Mouse (Mus musculus) midbrain, embryonic 14.5 days (tissue): Measurements from ENCODE around the gene Samd8. TPM values are rescaled to one million over a fixed set of nuclear protein-coding genes. Genes with fewer than 3 reads are reported as not detected.

Source experiments
- ATAC-seq: fragments of 200-750 bp; cut with Nextera tagmentation; 2 replicates; pipeline ENCODE4 v1.8.0; 2017; ENCODE audit warnings: moderate number of reproducible peaks, moderate library complexity; ENCODE audit not compliant: low FRiP score, low TSS enrichment
- DNase-seq: peaks from one replicate; pipeline ENCODE4 v3.0.0-alpha.2; 2015
- H3K27ac ChIP-seq: fragments of 300-500 bp; sonication (generic); replicated peaks from 2 replicates; pipeline ENCODE4 v1.5.1; 2014; ENCODE audit warnings: mild to moderate bottlenecking, low read depth, low read length, moderate library complexity
- H3K27me3 ChIP-seq: fragments of 300-500 bp; sonication (generic); 2 replicates; pipeline ENCODE4 v1.6.1; 2014; ENCODE audit warnings: low read length, control low read depth, mixed read lengths; ENCODE audit not compliant: control insufficient read depth, insufficient read depth
- H3K36me3 ChIP-seq: fragments of 300-500 bp; sonication (generic); 2 replicates; pipeline ENCODE4 v1.6.1; 2014; ENCODE audit warnings: low read length, control low read depth; ENCODE audit not compliant: control insufficient read depth, insufficient read depth
- H3K4me1 ChIP-seq: fragments of 300-500 bp; sonication (generic); 2 replicates; pipeline ENCODE4 v1.6.1; 2014; ENCODE audit warnings: mild to moderate bottlenecking, antibody characterized with exemption, low read length, control low read depth; ENCODE audit not compliant: control insufficient read depth, insufficient read depth
- H3K4me2 ChIP-seq: fragments of 300-500 bp; sonication (generic); 2 replicates; pipeline ENCODE4 v1.6.1; 2014; ENCODE audit warnings: mild to moderate bottlenecking, low read length, moderate library complexity
- H3K4me3 ChIP-seq: fragments of 300-500 bp; sonication (generic); replicated peaks from 2 replicates; pipeline ENCODE4 v1.5.1; 2014; ENCODE audit warnings: low read depth, low read length
- H3K9ac ChIP-seq: fragments of 300-500 bp; sonication (generic); replicated peaks from 2 replicates; pipeline ENCODE4 v1.6.1; 2014; ENCODE audit warnings: mild to moderate bottlenecking, low read length, moderate library complexity
- H3K9me3 ChIP-seq: fragments of 300-500 bp; sonication (generic); 2 replicates; pipeline ENCODE4 v1.6.1; 2016; ENCODE audit warnings: low read length, control low read depth, mixed read lengths; ENCODE audit not compliant: control insufficient read depth
- WGBS: fragments of 180-500 bp; shearing (Covaris S2); extraction: QIAGEN DNeasy Blood & Tissue Kit; methylation state at CpG from one replicate; pipeline ENCODE4 v1.1.7; 2014; 5-methylcytosine and 5-hydroxymethylcytosine counted together
- polyA plus RNA-seq: library from polyadenylated mRNA; unstranded; fragments of >200 nt; fragmentation: Nextera tagmentation; extraction: Ambion mirVana; gene quantifications from 2 replicates; pipeline ENCODE4 v1.2.1, GENCODE M21; 2014

Samd8 gene
- polyA plus RNA-seq, 1 experiment from 2014 or later: 23.4 TPM

- H3K27me3 ChIP-seq: no peaks in the 10 kb centered on the region
- H3K27ac ChIP-seq: no peak overlapping the region
- DNase-seq (no peak), ATAC-seq (no peak)
- H3K36me3 ChIP-seq: 0 out of 2 replicates have a peak, but pooled peaks cover 9% of the 10 kb centered on the region
- H3K4me3 ChIP-seq: no peak overlapping the region
- H3K9me3 ChIP-seq: no peaks in the 10 kb centered on the region
- H3K9ac ChIP-seq: no peak overlapping the region
- H3K4me1 ChIP-seq: no peaks in the 10 kb centered on the region
- H3K4me2 ChIP-seq: no peak overlapping the region
- 100% methylated on average over 4 of the region's 4 CpGs for WGBS
These were observed 50.3 kb downstream of the Samd8 start for GRCm38 (mm10) chr14:21800641-21801040.

- WGBS: 79% methylated on average over 7 of the region's 7 CpGs
- no peak for DNase-seq
- Histone ChIP-seq H3K27me3 (no peaks in the 10 kb centered on the region), H3K4me3 (no peak overlapping the region), H3K36me3 (0 out of 2 replicates have a peak, but pooled peaks cover 9% of the 10 kb centered on the region), H3K4me2 (no peak overlapping the region), H3K27ac (no peak overlapping the region), H3K4me1 (no peaks in the 10 kb centered on the region), H3K9ac (no peak overlapping the region), H3K9me3 (no peaks in the 10 kb centered on the region)
- ATAC-seq: no peak
These were observed 51.3 kb downstream of the Samd8 start for GRCm38 (mm10) chr14:21801624-21802023.

- Histone ChIP-seq H3K4me1 (no peaks in the 10 kb centered on the region), H3K4me2 (no peak overlapping the region), H3K9me3 (no peaks in the 10 kb centered on the region), H3K9ac (no peak overlapping the region), H3K27ac (no peak overlapping the region), H3K36me3 (0 out of 2 replicates have a peak, but pooled peaks cover 9% of the 10 kb centered on the region), H3K4me3 (no peak overlapping the region), H3K27me3 (no peaks in the 10 kb centered on the region)
- 96% methylated on average over 6 of the region's 6 CpGs for WGBS
- DNase-seq: no peak
- no peak for ATAC-seq
These were observed 52.3 kb downstream of the Samd8 start for GRCm38 (mm10) chr14:21802543-21803206.

- Histone ChIP-seq H3K9me3 (no peaks in the 10 kb centered on the region), H3K4me2 (no peak overlapping the region), H3K27me3 (no peaks in the 10 kb centered on the region), H3K27ac (no peak overlapping the region), H3K36me3 (no peaks in the 10 kb centered on the region), H3K9ac (no peak overlapping the region), H3K4me1 (no peaks in the 10 kb centered on the region), H3K4me3 (no peak overlapping the region)
- ATAC-seq (no peak), DNase-seq (no peak)
- WGBS: 90% methylated on average over 2 of the region's 2 CpGs
These were observed 55.9 kb downstream of the Samd8 start for GRCm38 (mm10) chr14:21806203-21806602.

- DNase-seq (no peak), ATAC-seq (no peak)
- Histone ChIP-seq H3K27me3 (no peaks in the 10 kb centered on the region), H3K27ac (no peak overlapping the region), H3K4me2 (no peak overlapping the region), H3K36me3 (no peaks in the 10 kb centered on the region), H3K9me3 (no peaks in the 10 kb centered on the region), H3K9ac (no peak overlapping the region), H3K4me1 (no peaks in the 10 kb centered on the region), H3K4me3 (no peak overlapping the region)
- 90% methylated on average over 3 of the region's 3 CpGs for WGBS
These were observed 56.4 kb downstream of the Samd8 start for GRCm38 (mm10) chr14:21806631-21807160.

GRCm38 (mm10) chr14:21808208-21808922 is 58.0 kb downstream of the Samd8 start:
- no peak overlapping the region for H3K4me3 ChIP-seq
- H3K27me3 ChIP-seq: no peaks in the 10 kb centered on the region
- no peak overlapping the region for H3K27ac ChIP-seq
- H3K4me2 ChIP-seq: no peak overlapping the region
- H3K9me3 ChIP-seq: no peaks in the 10 kb centered on the region
- ATAC-seq (no peak), DNase-seq (no peak)
- H3K36me3 ChIP-seq: no peaks in the 10 kb centered on the region
- H3K4me1 ChIP-seq: no peaks in the 10 kb centered on the region
- 90% methylated on average over 8 of the region's 8 CpGs for WGBS
- H3K9ac ChIP-seq: no peak overlapping the region

- no peak overlapping the region for H3K4me3 ChIP-seq
- H3K9me3 ChIP-seq: no peaks in the 10 kb centered on the region
- H3K9ac ChIP-seq: no peak overlapping the region
- 98% methylated on average over 2 of the region's 2 CpGs for WGBS
- H3K36me3 ChIP-seq: no peaks in the 10 kb centered on the region
- H3K27me3 ChIP-seq: no peaks in the 10 kb centered on the region
- ATAC-seq (no peak), DNase-seq (no peak)
- H3K4me2 ChIP-seq: no peak overlapping the region
- H3K4me1 ChIP-seq: no peaks in the 10 kb centered on the region
- no peak overlapping the region for H3K27ac ChIP-seq
These were observed 59.1 kb downstream of the Samd8 start for GRCm38 (mm10) chr14:21809418-21809817.

- Histone ChIP-seq H3K27ac (no peak overlapping the region), H3K9me3 (no peaks in the 10 kb centered on the region), H3K4me1 (no peaks in the 10 kb centered on the region), H3K4me3 (no peak overlapping the region), H3K36me3 (no peaks in the 10 kb centered on the region), H3K4me2 (no peak overlapping the region), H3K27me3 (no peaks in the 10 kb centered on the region), H3K9ac (no peak overlapping the region)
- DNase-seq (no peak), ATAC-seq (no peak)
- 84% methylated on average over 4 of the region's 4 CpGs for WGBS
These were observed 61.0 kb downstream of the Samd8 start for GRCm38 (mm10) chr14:21811301-21811700.
